ENCODE assay signal across 8 mouse cellular contexts in the genomic region with DNA sequence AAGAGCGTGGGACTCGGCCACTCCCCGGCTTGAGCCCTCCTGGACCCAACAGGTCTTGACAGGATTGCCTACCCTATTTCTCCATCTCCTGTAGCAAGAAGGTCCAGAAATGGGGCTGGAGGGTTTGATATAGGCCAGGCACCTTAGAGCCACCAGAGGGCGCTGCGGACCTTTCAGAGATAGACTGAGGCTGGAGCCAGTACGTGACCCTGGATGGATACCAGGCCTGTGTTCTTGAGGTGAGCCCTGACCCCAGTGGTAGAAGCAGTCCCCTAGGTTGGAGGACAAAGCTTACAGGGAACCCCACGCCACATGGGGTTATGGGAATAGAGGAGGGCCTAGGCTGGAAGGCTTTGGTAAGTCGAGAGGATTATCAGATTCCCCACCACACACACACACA. TPM values are rescaled to one million over a fixed set of nuclear protein-coding genes. Genes with fewer than 3 reads are reported as not detected.
A peak's percentile ranks its signal among the peaks of the same experiment; 100 is the strongest.
DNase-seq lines count a peak whose midpoint lies in the region; ATAC-seq and TF ChIP-seq lines count a peak whose summit lies in the region.

No protein-coding gene starts in this region.

- no peak overlapping the region for H3K4me3 ChIP-seq in E14TG2a.4 (replicated peaks; ENCODE audit: low read length)
- H3K4me3 ChIP-seq in forebrain, embryonic 12.5 days (replicated peaks): no peak overlapping the region
- no peak overlapping the region for H3K4me3 ChIP-seq in hindbrain, embryonic 10.5 days

- H3K4me1 ChIP-seq in E14TG2a.4 (replicated peaks; ENCODE audit: low read depth, low read length): peaks cover 44% of the 10 kb centered on the region
- peaks cover 17% of the 10 kb centered on the region for H3K4me1 ChIP-seq in forebrain, embryonic 12.5 days
- peaks cover 18% of the 10 kb centered on the region for H3K4me1 ChIP-seq in hindbrain, embryonic 10.5 days (replicated peaks)

- no peaks in the 10 kb centered on the region for H3K27me3 ChIP-seq in E14TG2a.4 (ENCODE audit: insufficient read depth, low read length)
- no peaks in the 10 kb centered on the region for H3K27me3 ChIP-seq in forebrain, embryonic 12.5 days
- 0 out of 2 replicates have a peak, but pooled peaks cover 3% of the 10 kb centered on the region for H3K27me3 ChIP-seq in hindbrain, embryonic 10.5 days (ENCODE audit: insufficient read depth, poor library complexity, severe bottlenecking)

- TF ChIP-seq CTCF in E14TG2a.4 (conservative IDR thresholded peaks at IDR 0.05; ENCODE audit: low read length): peak; percentile 92

- no peak overlapping the region for H3K9ac ChIP-seq in forebrain, embryonic 12.5 days

- ATAC-seq in forebrain, embryonic 12.5 days (ENCODE audit: low FRiP score): peak; percentile 54

- H3K9me3 ChIP-seq in E14TG2a.4 (ENCODE audit: low read length): peaks cover 6% of the 10 kb centered on the region; the same call in 1 of the 2 replicates
- H3K9me3 ChIP-seq in forebrain, embryonic 12.5 days: no peaks in the 10 kb centered on the region
- no peaks in the 10 kb centered on the region for H3K9me3 ChIP-seq in hindbrain, embryonic 10.5 days

- WGBS in forebrain, embryonic 12.5 days: 19% methylated on average over 8 of the region's 8 CpGs
- 18% methylated on average over 8 of the region's 8 CpGs for WGBS in hindbrain, embryonic 10.5 days

- peak; percentile 94 for DNase-seq in brain, adult 2 months (ENCODE audit: low read depth, low spot score)
- DNase-seq in hindbrain, embryonic 10.5 days (ENCODE audit: low spot score): peak; percentile 82
- peak; percentile 86 to 87 for DNase-seq in layer of hippocampus, postnatal 10 days (ENCODE audit: low spot score in 2 of 2)
- DNase-seq in lung, postnatal 36 days: peak; percentile 94
- DNase-seq in right cerebral cortex, adult 18-20 months: peak; percentile 79
- DNase-seq in urinary bladder, postnatal 10 days (ENCODE audit: low spot score): peak; percentile 51

- no peak overlapping the region for H3K27ac ChIP-seq in forebrain, embryonic 12.5 days
- H3K27ac ChIP-seq in hindbrain, embryonic 10.5 days: no peak overlapping the region; the same call in 1 of the 2 replicates

- H3K36me3 ChIP-seq in E14TG2a.4 (ENCODE audit: insufficient read depth, low read length): peaks cover 20% of the 10 kb centered on the region
- H3K36me3 ChIP-seq in forebrain, embryonic 12.5 days (replicated peaks): no peaks in the 10 kb centered on the region
- no peaks in the 10 kb centered on the region for H3K36me3 ChIP-seq in hindbrain, embryonic 10.5 days

- no peak overlapping the region for H3K4me2 ChIP-seq in forebrain, embryonic 12.5 days

RNA-seq across cellular contexts. Expression of a gene that starts 40.5 kb away (rescaled TPM):
- 58.4 and 59.8 TPM in 2 replicates for polyA plus RNA-seq in forebrain, embryonic 12.5 days (2016; fragmentation: Nextera tagmentation; extraction: Ambion mirVana)
- polyA plus RNA-seq in hindbrain, embryonic 10.5 days (2016; fragmentation: Nextera tagmentation; extraction: Ambion mirVana): 53.4 and 54.5 TPM in 2 replicates
- total RNA-seq in layer of hippocampus, postnatal 10 days (2021): 100 to 1,000 TPM; 108 TPM

RNA-seq across cellular contexts. Expression of a gene that starts 46.1 kb away (rescaled TPM):
- 2.9 and 3.5 TPM in 2 replicates for polyA plus RNA-seq in forebrain, embryonic 12.5 days (2016; fragmentation: Nextera tagmentation; extraction: Ambion mirVana)
- polyA plus RNA-seq in hindbrain, embryonic 10.5 days (2016; fragmentation: Nextera tagmentation; extraction: Ambion mirVana): 2.5 and 3.8 TPM in 2 replicates
- 1 to 10 TPM; 3.5 to 3.9 TPM for total RNA-seq in layer of hippocampus, postnatal 10 days (2021)
